Comparison of ENCODE assay signal across 26 mouse cellular contexts in genomic region chr19:32166823-32167605, GRCm38 (mm10). TPM values are rescaled to one million over a fixed set of nuclear protein-coding genes. Genes with fewer than 3 reads are reported as not detected.
A peak's percentile ranks its signal among the peaks of the same experiment; 100 is the strongest.
DNase-seq lines count a peak whose midpoint lies in the region; ATAC-seq lines count a peak whose summit lies in the region.
"Had no signal": no experiment of that assay in that cellular context is flagged by ENCODE, and none has a peak within 500 bp of the region (broad histone marks: within the 10 kb centered on the region; RNA-seq: fewer than 3 reads in every experiment).

No protein-coding gene starts in this region.

- H3K27me3 ChIP-seq in liver, embryonic 15.5 days: no peaks in the 10 kb centered on the region
- H3K27me3 ChIP-seq in liver, embryonic 11.5 days (replicated peaks; ENCODE audit: control insufficient read depth, insufficient read depth, low read length): no peaks in the 10 kb centered on the region
- H3K27me3 ChIP-seq: heart, embryonic 13.5 days; intestine, embryonic 15.5 days; lung, embryonic 15.5 days; midbrain, embryonic 12.5 days; neural tube, embryonic 13.5 days; Patski; stomach, embryonic 15.5 days had no signal

- 76% methylated on average over 13 of the region's 13 CpGs for WGBS in liver, embryonic 15.5 days (ENCODE audit: insufficient replicate concordance)
- WGBS in liver, embryonic 11.5 days: 81% methylated on average over 13 of the region's 13 CpGs

- H3K36me3 ChIP-seq in liver, embryonic 15.5 days (replicated peaks): peaks cover 5% of the 10 kb centered on the region; the same call in 1 of the 2 replicates
- no peaks in the 10 kb centered on the region for H3K36me3 ChIP-seq in liver, embryonic 11.5 days (ENCODE audit: control insufficient read depth, insufficient read depth, low read length)
- H3K36me3 ChIP-seq: heart, embryonic 13.5 days; intestine, embryonic 15.5 days; lung, embryonic 15.5 days; midbrain, embryonic 12.5 days; neural tube, embryonic 13.5 days; stomach, embryonic 15.5 days had no signal

- 0 out of 2 replicates have a peak overlapping the region, but pooled peaks have one; percentile 11 for H3K27ac ChIP-seq in liver, embryonic 15.5 days (replicated peaks)
- H3K27ac ChIP-seq in liver, embryonic 11.5 days (ENCODE audit: low read depth, low read length): no peak overlapping the region
- H3K27ac ChIP-seq: heart, embryonic 13.5 days; hindbrain, embryonic 14.5 days; intestine, embryonic 15.5 days; lung, embryonic 15.5 days; midbrain, embryonic 12.5 days; neural tube, embryonic 13.5 days; stomach, embryonic 15.5 days had no signal

- no peaks in the 10 kb centered on the region for H3K9me3 ChIP-seq in liver, embryonic 15.5 days (replicated peaks)
- H3K9me3 ChIP-seq in liver, embryonic 11.5 days (ENCODE audit: control insufficient read depth, low read length): no peaks in the 10 kb centered on the region
- H3K9me3 ChIP-seq: heart, embryonic 13.5 days; intestine, embryonic 15.5 days; lung, embryonic 15.5 days; midbrain, embryonic 12.5 days; neural tube, embryonic 13.5 days; stomach, embryonic 15.5 days had no signal

- no peak overlapping the region for H3K9ac ChIP-seq in liver, embryonic 15.5 days
- no peak overlapping the region for H3K9ac ChIP-seq in liver, embryonic 11.5 days (ENCODE audit: low read depth, low read length)
- H3K9ac ChIP-seq: forebrain, postnatal 0 days; heart, embryonic 13.5 days; hindbrain, embryonic 14.5 days; intestine, embryonic 15.5 days; lung, embryonic 15.5 days; midbrain, embryonic 12.5 days; neural tube, embryonic 13.5 days; stomach, embryonic 15.5 days had no signal

- H3K4me3 ChIP-seq in liver, embryonic 15.5 days (replicated peaks): no peak overlapping the region
- H3K4me3 ChIP-seq in liver, embryonic 11.5 days (ENCODE audit: low read depth, low read length): no peak overlapping the region
- H3K4me3 ChIP-seq: erythroblast, embryonic 14.5 days; heart, embryonic 13.5 days; intestine, embryonic 15.5 days; lung, embryonic 15.5 days; midbrain, embryonic 12.5 days; myocyte; neural tube, embryonic 13.5 days; stomach, embryonic 15.5 days had no signal

- ATAC-seq in liver, embryonic 15.5 days (ENCODE audit: insufficient read depth): no peak
- no peak for ATAC-seq in liver, embryonic 11.5 days (replicated peaks; ENCODE audit: low FRiP score)
- ATAC-seq in CD4-positive, CD25-positive, alpha-beta regulatory T cell, adult 4 months: peak; percentile 73
- ATAC-seq in granulocyte monocyte progenitor cell, adult 5-6 weeks (replicated peaks; ENCODE audit: poor library complexity, severe bottlenecking): peak; percentile 41; the same call in 1 of the 2 replicates
- ATAC-seq: forebrain, postnatal 0 days; intestine, embryonic 15.5 days; Patski had no signal

- H3K4me2 ChIP-seq in liver, embryonic 15.5 days: no peak overlapping the region
- H3K4me2 ChIP-seq in liver, embryonic 11.5 days: no peak overlapping the region
- H3K4me2 ChIP-seq: heart, embryonic 13.5 days; hindbrain, embryonic 14.5 days; intestine, embryonic 15.5 days; lung, embryonic 15.5 days; midbrain, embryonic 12.5 days; neural tube, embryonic 13.5 days; stomach, embryonic 15.5 days had no signal

- no peak for DNase-seq in liver, embryonic 11.5 days (ENCODE audit: low spot score)
- DNase-seq in embryo, embryonic 11 days: no peak
- DNase-seq in kidney, postnatal 36 days: no peak
- no peak for DNase-seq in frontal cortex, postnatal 25 days (ENCODE audit: low spot score in 2 of 2)
- DNase-seq: adrenal gland, postnatal 25 days; cerebellum, adult 11-12 months; forebrain, postnatal 0 days; gastrocnemius, postnatal 25 days; heart, postnatal 10 days; kidney, adult 2 months; layer of hippocampus, adult 9-11 months; liver; thymus, postnatal 14 days had no signal

- H3K4me1 ChIP-seq in liver, embryonic 15.5 days (replicated peaks): peaks cover 20% of the 10 kb centered on the region
- peaks cover 9% of the 10 kb centered on the region for H3K4me1 ChIP-seq in liver, embryonic 11.5 days (replicated peaks; ENCODE audit: control insufficient read depth, insufficient read depth, low read length)
- H3K4me1 ChIP-seq: intestine, embryonic 15.5 days; lung, embryonic 15.5 days; midbrain, embryonic 12.5 days; neural tube, embryonic 13.5 days had no signal

RNA-seq across cellular contexts. Expression of gene Asah2, which starts 59.0 kb away (rescaled TPM):
- 0.44 and 0.47 TPM in 2 replicates for polyA plus RNA-seq in liver, embryonic 15.5 days (2015; fragmentation: Nextera tagmentation; extraction: Ambion mirVana)
- polyA plus RNA-seq in liver, embryonic 11.5 days (2014; fragmentation: Nextera tagmentation; extraction: Ambion mirVana): 0.61 and 1.0 TPM in 2 replicates
- polyA plus RNA-seq in CD4-positive, CD25-positive, alpha-beta regulatory T cell, adult 4 months (2017; shearing (Covaris generic)): 1 to 10 TPM; 1.6 to 2.1 TPM
- total RNA-seq in granulocyte monocyte progenitor cell, adult 5-6 weeks (2014; fragmentation: Nextera tagmentation): 6.0 and 6.1 TPM in 2 replicates
- total RNA-seq in granulocyte monocyte progenitor cell, adult 5-6 weeks (2017): 8.0 and 8.1 TPM in 2 replicates

Comparison
In these comparisons a context has a peak if more than half of its experiments do, and no peak if none do; other contexts are left out.
1. ATAC-seq: peak in CD4-positive, CD25-positive, alpha-beta regulatory T cell, adult 4 months (single experiment) and granulocyte monocyte progenitor cell, adult 5-6 weeks (single experiment); none in liver, embryonic 15.5 days (single experiment) and liver, embryonic 11.5 days (single experiment).